Mouse (Mus musculus) erythroblast, embryonic 14.5 days (primary cell): Measurements from ENCODE around the gene Tmem82.

ENCODE experiments used
- GATA1 ChIP-seq: IDR thresholded peaks from 2 replicates; pipeline ENCODE4 v1.6.1; 2012; ENCODE audit warnings: low read length, inconsistent platforms, mixed read lengths
- TAL1 ChIP-seq: IDR thresholded peaks from 3 replicates; pipeline ENCODE4 v1.6.1; 2012; ENCODE audit warnings: low read length, inconsistent platforms, mixed read lengths

DNA sequence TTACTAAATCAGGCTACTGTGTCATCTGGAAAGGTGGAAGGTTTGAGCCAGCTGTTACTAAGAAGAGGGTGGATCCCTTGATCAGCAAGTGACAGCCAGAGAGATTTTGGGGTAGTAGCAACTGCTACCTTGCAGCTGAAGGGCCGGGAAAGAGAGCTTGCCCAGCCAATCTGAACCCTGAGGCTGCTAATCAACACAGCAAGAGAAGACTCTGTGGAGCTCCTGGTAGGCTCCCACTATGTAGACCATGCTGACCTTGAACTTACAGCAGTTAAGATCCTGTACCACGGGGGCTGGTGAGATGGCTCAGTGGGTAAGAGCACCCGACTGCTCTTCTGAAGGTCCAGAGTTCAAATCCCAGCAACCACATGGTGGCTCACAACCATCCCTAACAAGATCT, 53.8 kb downstream of the Tmem82 start:
- TF ChIP-seq TAL1, result no peak
- no peak for TF ChIP-seq GATA1
